Mouse (Mus musculus) hindbrain, embryonic 10.5 days (tissue): ENCODE results near the gene Srpk3. TPM values are rescaled to one million over a fixed set of nuclear protein-coding genes. Genes with fewer than 3 reads are reported as not detected.

Experiments used
- DNase-seq: peaks from one replicate; pipeline ENCODE4 v3.0.0-alpha.2; 2017; ENCODE audit warnings: low spot score
- H3K27ac ChIP-seq: fragments of 300-500 bp; sonication (generic); 2 replicates; pipeline ENCODE4 v1.5.1; 2016; ENCODE audit warnings: mild to moderate bottlenecking, moderate library complexity
- H3K27me3 ChIP-seq: fragments of 300-500 bp; sonication (generic); 2 replicates; pipeline ENCODE4 v1.6.1; 2016; ENCODE audit warnings: mild to moderate bottlenecking; ENCODE audit not compliant: poor library complexity, insufficient read depth, severe bottlenecking
- H3K36me3 ChIP-seq: fragments of 300-500 bp; sonication (generic); 2 replicates; pipeline ENCODE4 v1.6.1; 2016; ENCODE audit warnings: mild to moderate bottlenecking, moderate library complexity
- H3K4me1 ChIP-seq: fragments of 300-500 bp; sonication (generic); replicated peaks from 2 replicates; pipeline ENCODE4 v1.6.1; 2016; ENCODE audit warnings: mild to moderate bottlenecking
- H3K4me3 ChIP-seq: fragments of 300-500 bp; sonication (generic); 2 replicates; pipeline ENCODE4 v1.5.1; 2016; ENCODE audit warnings: mild to moderate bottlenecking, moderate library complexity
- H3K9me3 ChIP-seq: fragments of 300-500 bp; sonication (generic); 2 replicates; pipeline ENCODE4 v1.6.1; 2016; ENCODE audit warnings: mild to moderate bottlenecking, moderate library complexity
- WGBS: fragments of 180-500 bp; shearing (Covaris S2); methylation state at CpG from one replicate; pipeline ENCODE4 v1.1.7; 2016; 5-methylcytosine and 5-hydroxymethylcytosine counted together
- polyA plus RNA-seq: library from polyadenylated mRNA; unstranded; fragments of >200 nt; fragmentation: Nextera tagmentation; extraction: Ambion mirVana; gene quantifications from 2 replicates; pipeline ENCODE4 v1.2.1, GENCODE M21; 2016

Srpk3 gene
- polyA plus RNA-seq, 1 experiment from 2014 or later = 1.3 TPM

GRCm38 (mm10) chrX:73782227-73782626 is 8.0 kb downstream of the Srpk3 start:
- peaks cover 55% of the 10 kb centered on the region for H3K36me3 ChIP-seq
- no peaks in the 10 kb centered on the region for H3K9me3 ChIP-seq
- no peak overlapping the region for H3K27ac ChIP-seq
- H3K4me1 ChIP-seq = peaks cover 12% of the 10 kb centered on the region
- H3K4me3 ChIP-seq = no peak overlapping the region
- DNase-seq = no peak
- 97% methylated on average over 3 of the region's 3 CpGs for WGBS
- H3K27me3 ChIP-seq = peaks cover 5% of the 10 kb centered on the region; the same call in 1 of the 2 replicates

- peaks cover 5% of the 10 kb centered on the region; the same call in 1 of the 2 replicates for H3K27me3 ChIP-seq
- peaks cover 23% of the 10 kb centered on the region for H3K4me1 ChIP-seq
- H3K9me3 ChIP-seq = no peaks in the 10 kb centered on the region
- DNase-seq = no peak
- H3K27ac ChIP-seq = peak overlapping the region; percentile 92
- peaks cover 41% of the 10 kb centered on the region for H3K36me3 ChIP-seq
- H3K4me3 ChIP-seq = peak overlapping the region; percentile 68
Observed at GRCm38 (mm10) chrX:73785666-73786065, 11.5 kb downstream of the Srpk3 start.

- Histone ChIP-seq H3K4me3 (peak within 1 kb of the TSS; percentile 68), H3K27me3 (peaks cover 5% of the 10 kb centered on the region; the same call in 1 of the 2 replicates), H3K9me3 (no peaks in the 10 kb centered on the region), H3K27ac (peak within 1 kb of the TSS; percentile 92), H3K4me1 (peaks cover 23% of the 10 kb centered on the region), H3K36me3 (peaks cover 41% of the 10 kb centered on the region)
- DNase-seq = peak; percentile 93
- 13% methylated on average over 52 of the region's 52 CpGs for WGBS
Observed at GRCm38 (mm10) chrX:73786364-73787224, 12.4 kb downstream of the Srpk3 start, which contains the start of the genes Idh3g and Ssr4. Gene Idh3g, minus strand, starts transcription at chrX:73786897. Gene Ssr4, plus strand, starts transcription at chrX:73787028.

DNA sequence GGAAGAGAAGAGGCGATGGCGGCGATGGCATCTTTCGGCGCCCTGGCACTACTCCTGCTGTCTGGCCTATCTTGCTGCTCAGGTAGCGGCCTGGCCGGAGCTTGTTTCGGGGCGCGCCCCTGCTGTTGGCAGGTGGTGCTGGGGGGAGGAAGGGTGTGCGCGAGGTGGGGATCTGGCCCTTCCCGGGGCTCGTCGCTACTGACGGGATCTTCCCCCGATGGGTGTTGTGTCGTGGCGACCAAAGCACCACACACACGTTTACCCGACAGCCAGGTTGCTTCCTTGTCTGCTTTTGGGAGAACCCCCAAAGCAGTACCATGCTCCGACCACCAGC is 13.0 kb downstream of the Srpk3 start:
- Histone ChIP-seq H3K27ac (peak overlapping the region; percentile 92), H3K27me3 (peaks cover 5% of the 10 kb centered on the region; the same call in 1 of the 2 replicates), H3K9me3 (no peaks in the 10 kb centered on the region), H3K4me1 (peaks cover 23% of the 10 kb centered on the region), H3K36me3 (peaks cover 35% of the 10 kb centered on the region), H3K4me3 (peak overlapping the region; percentile 68)
- 23% methylated on average over 22 of the region's 22 CpGs for WGBS
- no peak for DNase-seq

DNA sequence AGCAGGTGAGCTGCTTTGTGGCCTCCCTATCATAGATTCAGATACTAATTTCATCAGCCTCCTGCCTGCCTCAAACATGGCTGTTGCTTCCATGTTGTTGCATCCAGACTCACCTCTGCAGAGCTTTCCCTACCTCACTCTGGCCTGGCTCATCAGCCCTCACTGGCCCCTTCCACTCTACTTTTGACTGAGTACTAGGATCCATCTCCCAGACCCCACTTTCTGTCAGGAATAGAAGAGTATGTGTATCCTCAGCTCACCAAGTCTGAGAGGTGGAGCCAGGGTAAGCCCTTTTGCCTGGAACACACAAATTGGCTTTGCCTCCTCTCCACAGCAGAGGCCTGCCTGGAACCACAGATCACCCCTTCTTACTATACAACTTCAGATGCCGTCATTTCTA is 14.3 kb downstream of the Srpk3 start:
- Histone ChIP-seq H3K9me3 (no peaks in the 10 kb centered on the region), H3K4me1 (peaks cover 23% of the 10 kb centered on the region), H3K27ac (no peak overlapping the region), H3K4me3 (peak overlapping the region; percentile 68), H3K36me3 (peaks cover 29% of the 10 kb centered on the region), H3K27me3 (peaks cover 5% of the 10 kb centered on the region; the same call in 1 of the 2 replicates)
- 84% methylated on average over 1 of the region's 1 CpGs for WGBS
- no peak for DNase-seq

DNA sequence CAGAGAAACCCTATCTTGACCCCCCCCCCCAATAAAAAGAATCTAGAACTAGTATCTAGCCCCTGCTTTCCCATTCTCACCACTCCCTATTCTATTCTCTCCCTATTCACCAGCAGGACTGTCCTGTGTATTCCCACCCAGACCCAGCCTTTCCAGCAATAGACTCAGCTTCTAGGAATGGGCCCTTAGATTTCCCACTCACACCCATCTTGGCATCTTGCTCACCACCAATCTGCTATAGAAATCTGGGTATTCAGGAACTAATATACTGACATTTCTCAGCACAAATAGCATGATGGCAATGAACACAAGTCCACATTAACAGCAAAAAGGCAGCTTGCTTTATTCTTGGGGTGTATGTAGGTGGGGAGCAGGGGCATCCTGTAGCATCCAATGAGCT is 18.8 kb downstream of the Srpk3 start:
- Histone ChIP-seq H3K27ac (no peak overlapping the region), H3K36me3 (peaks cover 34% of the 10 kb centered on the region), H3K4me1 (peaks cover 7% of the 10 kb centered on the region), H3K27me3 (no peaks in the 10 kb centered on the region; the same call in 1 of the 2 replicates), H3K9me3 (no peaks in the 10 kb centered on the region), H3K4me3 (no peak overlapping the region)
- no peak for DNase-seq

DNA sequence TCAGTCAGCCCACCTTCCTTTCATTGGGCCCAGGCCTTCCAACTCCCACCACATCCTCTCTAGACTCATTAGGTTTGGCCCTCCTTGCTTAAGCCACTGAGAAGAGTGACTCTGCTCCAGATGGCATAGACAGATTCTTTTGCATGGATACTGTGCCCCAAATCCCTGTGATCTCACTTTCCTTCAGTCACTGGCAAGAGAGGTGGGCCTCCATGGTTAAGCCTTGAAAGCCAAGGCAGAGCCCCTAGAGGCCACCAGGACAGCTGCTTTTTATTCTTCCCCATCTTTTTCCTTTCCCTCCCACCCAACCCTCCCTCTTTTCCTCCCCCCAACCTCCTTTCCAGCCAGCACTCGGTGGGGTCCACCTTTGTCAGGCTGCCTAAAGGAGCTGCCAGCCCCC is 19.3 kb downstream of the Srpk3 start:
- 56% methylated on average over 1 of the region's 1 CpGs for WGBS
- H3K4me1 ChIP-seq = 0 out of 2 replicates have a peak, but pooled peaks cover 3% of the 10 kb centered on the region
- no peaks in the 10 kb centered on the region for H3K9me3 ChIP-seq
- H3K27me3 ChIP-seq = peaks cover 3% of the 10 kb centered on the region; the same call in 1 of the 2 replicates
- H3K4me3 ChIP-seq = no peak overlapping the region
- peaks cover 33% of the 10 kb centered on the region for H3K36me3 ChIP-seq
- no peak for DNase-seq
- no peak overlapping the region for H3K27ac ChIP-seq

GRCm38 (mm10) chrX:73797511-73797910 is 23.3 kb downstream of the Srpk3 start:
- no peaks in the 10 kb centered on the region for H3K4me1 ChIP-seq
- no peak overlapping the region for H3K4me3 ChIP-seq
- WGBS = 87% methylated on average over 2 of the region's 2 CpGs
- DNase-seq = no peak
- no peaks in the 10 kb centered on the region for H3K9me3 ChIP-seq
- peaks cover 5% of the 10 kb centered on the region; the same call in 1 of the 2 replicates for H3K36me3 ChIP-seq
- H3K27ac ChIP-seq = no peak overlapping the region
- 0 out of 2 replicates have a peak, but pooled peaks cover 6% of the 10 kb centered on the region for H3K27me3 ChIP-seq

DNA sequence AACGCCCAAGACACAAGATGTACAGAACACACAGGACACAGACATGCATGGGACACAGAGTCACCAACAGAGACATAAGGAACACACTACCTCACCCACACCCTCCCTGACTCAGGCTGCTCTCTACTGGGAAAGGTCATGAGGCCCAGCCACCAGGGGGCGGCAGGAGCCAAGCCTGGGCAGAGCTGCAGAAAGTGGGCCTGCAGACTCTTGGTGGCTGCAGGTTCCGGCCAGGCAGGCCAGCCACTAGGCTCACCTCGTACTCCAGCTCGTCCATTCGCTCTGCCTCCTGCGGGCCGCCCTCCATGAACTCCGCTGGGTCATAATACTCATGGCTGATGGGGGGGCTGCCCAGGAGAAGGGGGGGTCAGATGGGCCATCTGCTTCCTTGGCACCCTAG is 24.3 kb downstream of the Srpk3 start:
- peaks cover 5% of the 10 kb centered on the region; the same call in 1 of the 2 replicates for H3K36me3 ChIP-seq

DNA sequence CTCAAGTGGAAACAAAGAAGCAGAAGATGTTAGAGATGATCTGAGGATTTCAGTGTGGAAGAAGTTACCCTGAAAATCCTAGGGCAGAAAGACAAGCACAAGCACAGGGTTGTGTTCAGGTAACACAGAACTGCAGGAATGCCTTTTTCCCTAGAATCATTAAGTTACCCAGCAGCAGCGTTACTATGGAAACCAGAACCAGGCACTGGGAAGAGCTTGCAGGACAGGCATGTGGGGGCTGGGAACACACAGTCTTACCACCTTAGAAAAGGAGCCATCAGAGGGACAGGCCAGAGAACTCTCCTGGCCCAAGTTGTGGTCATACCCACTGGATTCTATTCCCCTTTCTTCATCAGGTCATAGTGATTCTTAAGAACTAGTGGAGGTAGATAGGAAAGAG is 31.6 kb downstream of the Srpk3 start:
- no peak for DNase-seq
- H3K36me3 ChIP-seq = no peaks in the 10 kb centered on the region
- H3K4me1 ChIP-seq = no peaks in the 10 kb centered on the region; the same call in 1 of the 2 replicates
- H3K9me3 ChIP-seq = no peaks in the 10 kb centered on the region
- no peak overlapping the region for H3K27ac ChIP-seq
- no peaks in the 10 kb centered on the region for H3K27me3 ChIP-seq
- H3K4me3 ChIP-seq = no peak overlapping the region
- WGBS = 60% methylated on average over 1 of the region's 1 CpGs

More for the DNA sequence above, 24.3 kb downstream of the Srpk3 start:
- Histone ChIP-seq H3K4me1 (no peaks in the 10 kb centered on the region), H3K27me3 (0 out of 2 replicates have a peak, but pooled peaks cover 6% of the 10 kb centered on the region), H3K4me3 (no peak overlapping the region), H3K9me3 (no peaks in the 10 kb centered on the region), H3K27ac (no peak overlapping the region)
- DNase-seq = peak; percentile 54
- WGBS = 55% methylated on average over 8 of the region's 9 CpGs

- Histone ChIP-seq H3K36me3 (no peaks in the 10 kb centered on the region), H3K4me1 (0 out of 2 replicates have a peak, but pooled peaks cover 5% of the 10 kb centered on the region), H3K9me3 (no peaks in the 10 kb centered on the region), H3K27me3 (no peaks in the 10 kb centered on the region), H3K27ac (peak overlapping the region; percentile 87), H3K4me3 (peak overlapping the region; percentile 45)
- 16% methylated on average over 14 of the region's 14 CpGs for WGBS
- peak; percentile 53 for DNase-seq
Observed at GRCm38 (mm10) chrX:73815072-73815471, 40.9 kb downstream of the Srpk3 start.

DNA sequence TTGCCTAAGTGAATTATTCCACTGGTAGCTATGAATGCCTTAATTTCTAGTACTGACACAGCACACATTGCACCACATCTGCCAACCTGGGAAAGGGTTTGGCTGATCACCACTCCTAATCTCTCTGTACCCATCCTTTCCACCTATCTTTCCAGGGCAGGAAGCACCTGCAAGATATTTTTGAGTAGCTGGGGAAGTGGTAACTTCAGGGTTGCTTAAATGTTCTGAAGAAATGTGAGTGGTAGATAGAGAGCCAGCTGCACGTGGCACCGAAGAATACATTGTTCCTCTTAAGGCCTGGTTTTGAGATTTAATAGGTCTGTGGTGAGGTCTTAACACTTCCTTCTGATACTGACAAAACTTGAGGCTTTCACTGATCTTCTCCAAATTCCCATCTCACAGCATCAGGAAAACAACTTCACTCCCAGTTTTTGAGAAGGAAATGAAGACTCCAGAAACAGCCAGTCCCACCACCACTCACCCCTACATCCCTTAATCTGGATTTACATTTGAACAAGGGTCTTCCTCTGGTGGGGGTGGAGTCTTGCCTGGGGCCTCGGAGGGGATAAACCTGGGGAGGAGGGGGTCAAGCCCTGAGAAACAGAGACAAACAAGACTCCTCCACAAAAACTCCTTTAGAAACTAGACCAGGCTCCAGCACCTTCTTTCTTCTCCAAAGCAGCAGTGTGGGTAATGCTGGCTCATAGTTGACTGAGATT is 42.5 kb downstream of the Srpk3 start:
- Histone ChIP-seq H3K27ac (no peak overlapping the region), H3K9me3 (no peaks in the 10 kb centered on the region), H3K4me1 (0 out of 2 replicates have a peak, but pooled peaks cover 5% of the 10 kb centered on the region), H3K27me3 (no peaks in the 10 kb centered on the region), H3K36me3 (no peaks in the 10 kb centered on the region), H3K4me3 (no peak overlapping the region)
- WGBS = 41% methylated on average over 3 of the region's 3 CpGs
- DNase-seq = no peak
